Mouse (Mus musculus) brain, embryonic 14.5 days (tissue): ENCODE measurements around the gene Arhgap22.

Experiments used
- CTCF ChIP-seq: fragments of 200-500 bp; IDR thresholded peaks from 2 replicates; pipeline ENCODE4 v1.5.1; 2012; ENCODE audit warnings: inconsistent platforms, mild to moderate bottlenecking, moderate library complexity, borderline replicate concordance; ENCODE audit not compliant: insufficient read depth, insufficient read length; ENCODE audit errors: extremely low read depth
- POLR2A ChIP-seq: fragments of 200-500 bp; IDR thresholded peaks from 2 replicates; pipeline ENCODE4 v1.6.1; 2012; ENCODE audit warnings: mild to moderate bottlenecking, inconsistent platforms, borderline replicate concordance; ENCODE audit not compliant: poor library complexity, insufficient read depth, insufficient read length, severe bottlenecking; ENCODE audit errors: extremely low read depth

DNA sequence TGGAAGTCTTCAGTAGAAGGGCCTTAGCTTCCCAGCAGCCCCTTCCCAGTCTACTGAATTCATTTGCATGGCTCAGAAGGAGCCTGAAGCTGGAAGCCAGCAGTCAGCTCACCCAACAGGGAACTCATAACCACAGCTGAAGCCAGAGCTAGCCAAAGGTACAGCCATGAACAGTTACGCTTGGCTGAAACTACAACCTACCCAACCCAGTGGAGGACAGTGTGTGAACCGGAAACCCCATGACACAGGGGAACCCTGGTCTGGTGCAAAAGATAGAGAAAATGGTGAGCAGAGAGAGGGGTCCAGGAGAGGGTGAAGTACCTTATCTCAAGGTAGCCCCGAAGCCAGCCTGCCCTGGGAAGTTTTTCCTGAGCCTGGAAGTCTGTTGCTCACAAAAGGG, 17.5 kb downstream of the Arhgap22 start:
- TF ChIP-seq CTCF (no peak), POLR2A (no peak)
